Mouse (Mus musculus): Measurements from ENCODE around the gene Stxbp4.

- TF ChIP-seq POLR2A (IDR thresholded peaks at IDR 0.05; ENCODE audit: low read depth, low read length), result no peak
- no peak for TF ChIP-seq CTCF (conservative IDR thresholded peaks at IDR 0.05 in 1 of 2, IDR thresholded peaks at IDR 0.05 in 1 of 2; ENCODE audit: low read depth in 2 of 2, low read length in 2 of 2)
- TF ChIP-seq HCFC1 (IDR thresholded peaks at IDR 0.05; ENCODE audit: low read depth, low read length), result no peak
- TF ChIP-seq KAT2A (IDR thresholded peaks at IDR 0.05; ENCODE audit: insufficient replicate concordance, low read length), result no peak
- TF ChIP-seq IRF4 (IDR thresholded peaks at IDR 0.05; ENCODE audit: low read depth, low read length), result no peak
- TF ChIP-seq CHD1 (IDR thresholded peaks at IDR 0.05; ENCODE audit: low read depth, low read length), result no peak
Observed at GRCm38 (mm10) chr11:90556517-90556916, 81.4 kb downstream of the Stxbp4 start.

Data from CH12.LX (cell line).